Mouse (Mus musculus): ENCODE measurements at regions not wholly inside any gene's neighbourhood (a gene's known extent, or its start where the extent isn't known, plus 50 kb on each side); places are given as distances from the start of the nearest gene placed in this dataset.

GRCm38 (mm10) chr17:14478938-14479505 is 199.7 kb downstream of the Smoc2 start:
- Histone ChIP-seq H3K27ac (no peak overlapping the region), H3K9me3 (ENCODE audit: control insufficient read depth, low read length) (no peaks in the 10 kb centered on the region), H3K4me2 (replicated peaks) (no peak overlapping the region), H3K36me3 (replicated peaks; ENCODE audit: control insufficient read depth, insufficient read depth) (no peaks in the 10 kb centered on the region), H3K9ac (no peak overlapping the region), H3K27me3 (ENCODE audit: control insufficient read depth, insufficient read depth, low read length) (no peaks in the 10 kb centered on the region), H3K4me3 (replicated peaks; ENCODE audit: low read length) (no peak overlapping the region), H3K4me1 (replicated peaks; ENCODE audit: control insufficient read depth, insufficient read depth, low read length) (no peaks in the 10 kb centered on the region)
- ATAC-seq (ENCODE audit: low FRiP score): no peak
- 96% methylated on average over 10 of the region's 10 CpGs for WGBS
- DNase-seq (ENCODE audit: low spot score): no peak

DNA sequence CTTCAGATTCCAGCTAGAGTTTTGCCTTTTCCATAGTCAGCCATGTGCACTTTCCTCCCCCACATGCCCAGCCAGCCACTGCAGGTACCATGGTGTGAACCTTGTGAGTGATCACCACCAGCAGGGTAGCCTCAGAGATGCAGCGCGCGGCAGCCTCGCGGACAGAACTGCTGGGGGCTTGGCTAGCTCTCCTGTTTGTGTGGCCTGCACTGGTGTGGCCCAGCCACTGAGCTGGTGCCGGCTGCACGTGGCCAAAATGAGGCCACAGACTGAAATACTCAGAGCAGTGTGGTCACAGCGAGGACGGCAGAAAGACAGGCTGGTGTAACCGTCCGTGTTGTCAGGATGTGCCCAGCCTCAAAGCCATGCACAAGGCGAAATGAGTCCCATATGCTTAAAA is 197.4 kb downstream of the Smoc2 start:
- ATAC-seq (ENCODE audit: low FRiP score): no peak
- WGBS: 89% methylated on average over 12 of the region's 12 CpGs

DNA sequence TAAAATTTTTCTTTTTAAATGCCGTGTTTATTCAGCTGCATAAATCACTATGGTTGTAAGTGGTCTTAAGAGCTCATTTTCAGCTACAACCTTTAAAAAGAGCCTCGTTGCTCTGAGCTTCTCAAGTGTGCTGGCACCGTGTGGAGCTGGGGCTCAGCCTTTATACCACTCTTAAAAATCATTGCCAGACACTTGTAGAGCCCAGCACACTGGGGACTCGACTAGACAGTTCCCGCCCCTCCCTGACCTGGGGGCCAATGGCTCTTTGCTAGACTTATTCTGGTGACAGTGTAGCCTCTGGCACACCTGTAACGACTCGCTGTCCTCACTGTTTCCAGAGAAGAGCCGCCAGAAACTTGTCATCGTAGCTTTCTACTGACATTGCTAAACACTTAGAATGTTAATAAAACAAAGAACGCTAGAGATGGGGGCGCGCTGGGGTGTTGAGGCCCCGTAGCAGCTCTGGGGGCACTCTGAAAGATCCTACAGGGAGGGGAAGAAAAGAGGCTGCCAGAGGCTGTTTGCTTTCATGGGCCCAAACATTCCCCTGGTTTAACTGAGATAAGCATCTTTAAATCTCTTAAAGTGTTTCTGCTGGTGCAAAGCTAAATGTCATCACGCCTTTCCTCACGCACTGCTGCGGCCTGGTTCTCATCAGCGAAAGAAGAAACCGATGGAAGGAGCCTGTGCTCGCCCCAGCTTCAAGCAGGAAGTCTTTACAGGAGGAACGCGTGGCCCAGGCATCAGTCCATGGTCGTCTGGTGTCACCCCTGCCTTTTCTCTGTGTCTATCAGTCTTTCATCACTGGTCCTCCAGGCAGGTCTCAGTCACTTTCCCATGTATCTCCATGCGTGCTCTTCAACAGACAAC is 196.7 kb downstream of the Smoc2 start:
- H3K27me3 ChIP-seq (ENCODE audit: control insufficient read depth, insufficient read depth, low read length): no peaks in the 10 kb centered on the region
- H3K4me2 ChIP-seq (replicated peaks): no peak overlapping the region
- no peak overlapping the region for H3K4me3 ChIP-seq (replicated peaks; ENCODE audit: low read length)
- 77% methylated on average over 23 of the region's 23 CpGs for WGBS
- no peak for ATAC-seq (ENCODE audit: low FRiP score)
- DNase-seq (ENCODE audit: low spot score): no peak
- H3K9me3 ChIP-seq (ENCODE audit: control insufficient read depth, low read length): no peaks in the 10 kb centered on the region
- no peaks in the 10 kb centered on the region for H3K36me3 ChIP-seq (replicated peaks; ENCODE audit: control insufficient read depth, insufficient read depth)
- H3K9ac ChIP-seq: no peak overlapping the region
- no peaks in the 10 kb centered on the region for H3K4me1 ChIP-seq (replicated peaks; ENCODE audit: control insufficient read depth, insufficient read depth, low read length)
- H3K27ac ChIP-seq: no peak overlapping the region

More for the DNA sequence above, 197.4 kb downstream of the Smoc2 start:
- no peak for DNase-seq (ENCODE audit: low spot score)
- Histone ChIP-seq H3K27me3 (ENCODE audit: control insufficient read depth, insufficient read depth, low read length) (no peaks in the 10 kb centered on the region), H3K9ac (no peak overlapping the region), H3K9me3 (ENCODE audit: control insufficient read depth, low read length) (no peaks in the 10 kb centered on the region), H3K4me1 (replicated peaks; ENCODE audit: control insufficient read depth, insufficient read depth, low read length) (no peaks in the 10 kb centered on the region), H3K4me2 (replicated peaks) (no peak overlapping the region), H3K27ac (no peak overlapping the region), H3K4me3 (replicated peaks; ENCODE audit: low read length) (no peak overlapping the region), H3K36me3 (replicated peaks; ENCODE audit: control insufficient read depth, insufficient read depth) (no peaks in the 10 kb centered on the region)

DNA sequence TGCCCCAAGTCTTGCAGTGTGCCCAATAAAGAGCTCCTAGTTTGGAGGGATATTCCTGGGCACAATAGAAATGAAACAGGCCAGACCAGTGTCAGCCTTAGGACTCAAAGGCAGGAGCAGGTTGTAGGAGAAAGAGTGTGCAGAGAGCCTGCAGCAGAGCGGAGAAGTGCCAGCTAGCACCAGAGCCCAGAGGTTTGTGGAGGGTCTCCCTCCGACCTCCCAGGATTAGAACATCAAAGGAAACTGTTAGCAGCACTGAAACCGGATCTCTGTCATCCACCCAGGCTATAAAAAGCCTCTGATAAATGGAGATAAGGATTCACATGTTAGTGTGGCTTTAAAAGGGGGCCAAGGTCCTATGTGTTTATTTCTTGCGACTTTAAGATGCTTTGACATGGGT is 196.0 kb downstream of the Smoc2 start:
- Histone ChIP-seq H3K36me3 (replicated peaks; ENCODE audit: control insufficient read depth, insufficient read depth) (no peaks in the 10 kb centered on the region), H3K9ac (no peak overlapping the region), H3K9me3 (ENCODE audit: control insufficient read depth, low read length) (no peaks in the 10 kb centered on the region), H3K27me3 (ENCODE audit: control insufficient read depth, insufficient read depth, low read length) (no peaks in the 10 kb centered on the region), H3K27ac (no peak overlapping the region), H3K4me1 (replicated peaks; ENCODE audit: control insufficient read depth, insufficient read depth, low read length) (no peaks in the 10 kb centered on the region), H3K4me3 (replicated peaks; ENCODE audit: low read length) (no peak overlapping the region), H3K4me2 (replicated peaks) (no peak overlapping the region)
- DNase-seq (ENCODE audit: low spot score): no peak
- WGBS: 29% methylated on average over 4 of the region's 4 CpGs
- ATAC-seq (ENCODE audit: low FRiP score): no peak

DNA sequence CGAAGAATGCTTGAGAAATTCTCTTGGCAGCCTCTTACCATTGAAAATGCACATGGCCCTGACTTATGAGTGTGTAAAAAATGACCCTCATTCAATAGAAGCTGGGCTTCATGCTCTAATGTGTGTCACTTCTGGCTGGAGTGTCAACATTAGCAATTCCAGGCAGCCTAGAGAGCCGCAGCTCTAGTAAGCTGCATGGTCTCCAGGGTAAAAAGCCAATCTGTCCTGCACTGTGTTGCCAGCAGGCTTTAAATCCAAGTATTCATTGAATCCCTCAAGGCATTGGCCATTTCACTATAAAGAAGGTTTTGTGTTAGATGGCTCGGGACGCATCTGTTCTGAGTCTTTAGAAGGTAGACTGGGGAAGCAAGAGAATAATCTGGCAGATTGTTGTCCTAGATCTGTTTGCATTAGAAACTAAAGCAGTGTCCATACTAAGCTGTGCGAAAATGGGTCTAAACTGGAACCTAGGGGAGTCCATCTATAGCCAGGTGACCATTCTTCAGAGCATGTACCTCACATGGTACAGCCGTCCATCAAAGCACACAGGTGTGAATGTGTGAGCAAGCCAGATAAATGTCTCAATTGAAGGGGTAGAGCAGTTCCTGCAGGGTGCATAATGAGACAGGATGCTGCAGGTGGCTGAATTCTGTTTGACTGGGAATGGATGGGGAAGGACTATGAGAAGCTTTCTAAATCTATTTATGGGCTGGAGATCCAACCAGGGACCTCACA is 189.6 kb downstream of the Smoc2 start:
- ATAC-seq (ENCODE audit: low FRiP score) (peak; percentile 86), DNase-seq (ENCODE audit: low spot score) (peak; percentile 59)
- Histone ChIP-seq H3K4me3 (replicated peaks; ENCODE audit: low read length) (no peak overlapping the region), H3K27ac (0 out of 2 replicates have a peak overlapping the region, but pooled peaks have one; percentile 5), H3K9me3 (ENCODE audit: control insufficient read depth, low read length) (no peaks in the 10 kb centered on the region), H3K27me3 (ENCODE audit: control insufficient read depth, insufficient read depth, low read length) (no peaks in the 10 kb centered on the region), H3K36me3 (replicated peaks; ENCODE audit: control insufficient read depth, insufficient read depth) (no peaks in the 10 kb centered on the region), H3K4me2 (replicated peaks) (no peak overlapping the region), H3K4me1 (replicated peaks; ENCODE audit: control insufficient read depth, insufficient read depth, low read length) (peaks cover 25% of the 10 kb centered on the region), H3K9ac (no peak overlapping the region)
- WGBS: 25% methylated on average over 6 of the region's 6 CpGs

- ATAC-seq (ENCODE audit: low FRiP score): peak; percentile 79; the same call in 1 of the 2 replicates
- Histone ChIP-seq H3K36me3 (replicated peaks; ENCODE audit: control insufficient read depth, insufficient read depth) (no peaks in the 10 kb centered on the region), H3K9ac (no peak overlapping the region), H3K4me2 (replicated peaks) (no peak overlapping the region), H3K9me3 (ENCODE audit: control insufficient read depth, low read length) (no peaks in the 10 kb centered on the region), H3K27ac (no peak overlapping the region), H3K27me3 (ENCODE audit: control insufficient read depth, insufficient read depth, low read length) (no peaks in the 10 kb centered on the region), H3K4me3 (replicated peaks; ENCODE audit: low read length) (no peak overlapping the region), H3K4me1 (replicated peaks; ENCODE audit: control insufficient read depth, insufficient read depth, low read length) (peaks cover 13% of the 10 kb centered on the region; the same call in 1 of the 2 replicates)
- 57% methylated on average over 8 of the region's 8 CpGs for WGBS
- DNase-seq (ENCODE audit: low spot score): peak; percentile 34
Measured at GRCm38 (mm10) chr17:14455251-14455743, 176.0 kb downstream of the Smoc2 start.

Data from hindbrain, embryonic 14.5 days (tissue).